In genomic region chr16:78307476-78308192, GRCm38 (mm10) we compare ENCODE assay signal across 15 mouse cellular contexts. TPM values are rescaled to one million over a fixed set of nuclear protein-coding genes. Genes with fewer than 3 reads are reported as not detected.
A peak's percentile ranks its signal among the peaks of the same experiment; 100 is the strongest.
DNase-seq lines count a peak whose midpoint lies in the region; ATAC-seq lines count a peak whose summit lies in the region.
"Had no signal": no experiment of that assay in that cellular context is flagged by ENCODE, and none has a peak within 500 bp of the region (broad histone marks: within the 10 kb centered on the region; RNA-seq: fewer than 3 reads in every experiment).

No protein-coding gene starts in this region.

- H3K9ac ChIP-seq in intestine, embryonic 14.5 days (ENCODE audit: low read length) = no peak overlapping the region
- no peak overlapping the region for H3K9ac ChIP-seq in liver, embryonic 13.5 days
- no peak overlapping the region for H3K9ac ChIP-seq in stomach, embryonic 15.5 days
- H3K9ac ChIP-seq: forebrain, embryonic 12.5 days had no signal

- intact Hi-C loops in heart, postnatal 25 days (cut with DNase I) = no loop called here

- 85% methylated on average over 16 of the region's 16 CpGs for WGBS in intestine, embryonic 14.5 days
- WGBS in liver, embryonic 13.5 days (ENCODE audit: insufficient replicate concordance) = 58% methylated on average over 16 of the region's 16 CpGs
- 89% methylated on average over 16 of the region's 16 CpGs for WGBS in stomach, embryonic 15.5 days

- H3K27ac ChIP-seq in intestine, embryonic 14.5 days (ENCODE audit: low read depth) = no peak overlapping the region
- peak overlapping the region; percentile 67 for H3K27ac ChIP-seq in liver, embryonic 13.5 days
- H3K27ac ChIP-seq in stomach, embryonic 15.5 days = no peak overlapping the region
- H3K27ac ChIP-seq: forebrain, embryonic 12.5 days had no signal

- 0 out of 2 replicates have a peak, but pooled peaks have one; percentile 16 for ATAC-seq in intestine, embryonic 14.5 days (replicated peaks; ENCODE audit: low FRiP score, low TSS enrichment, low read depth)
- ATAC-seq in liver, embryonic 13.5 days (ENCODE audit: low read depth) = peak; percentile 72
- ATAC-seq in stomach, embryonic 15.5 days (ENCODE audit: insufficient read depth, low FRiP score, low read depth) = peak; percentile 48
- ATAC-seq: activated CD4-positive, CD25-positive, alpha-beta regulatory T cell, adult 4 months had no signal

- no peaks in the 10 kb centered on the region for H3K4me1 ChIP-seq in intestine, embryonic 14.5 days (replicated peaks; ENCODE audit: control insufficient read depth, insufficient read depth, low read length)
- H3K4me1 ChIP-seq in liver, embryonic 13.5 days (replicated peaks) = peaks cover 12% of the 10 kb centered on the region
- 0 out of 2 replicates have a peak, but pooled peaks cover 4% of the 10 kb centered on the region for H3K4me1 ChIP-seq in stomach, embryonic 15.5 days

- H3K4me3 ChIP-seq in intestine, embryonic 14.5 days (ENCODE audit: low read depth, low read length) = no peak overlapping the region
- H3K4me3 ChIP-seq in liver, embryonic 13.5 days (replicated peaks) = no peak overlapping the region
- H3K4me3 ChIP-seq in stomach, embryonic 15.5 days (replicated peaks) = no peak overlapping the region
- H3K4me3 ChIP-seq: forebrain, embryonic 12.5 days had no signal

- no peak overlapping the region for H3K4me2 ChIP-seq in intestine, embryonic 14.5 days (ENCODE audit: low read length)
- no peak overlapping the region for H3K4me2 ChIP-seq in liver, embryonic 13.5 days
- H3K4me2 ChIP-seq in stomach, embryonic 15.5 days = no peak overlapping the region
- H3K4me2 ChIP-seq: forebrain, embryonic 12.5 days had no signal

- peak; percentile 83 for DNase-seq in heart, adult 11 months
- DNase-seq in heart, postnatal 25 days (ENCODE audit: low spot score) = no peak
- DNase-seq in intestine, embryonic 14.5 days (ENCODE audit: low spot score) = peak; percentile 50
- DNase-seq in liver, embryonic 13.5 days = no peak
- no peak for DNase-seq in right cerebral cortex, adult 2 months (ENCODE audit: low spot score in 2 of 2)
- no peak for DNase-seq in thymus, postnatal 10 days (ENCODE audit: low spot score in 2 of 2)
- DNase-seq in cerebellum, postnatal 14 days = no peak
- DNase-seq: adrenal gland, postnatal 25 days; cerebellum, adult 18-20 months; gastrocnemius, postnatal 25 days; thymus, postnatal 25 days had no signal

- H3K36me3 ChIP-seq in intestine, embryonic 14.5 days (ENCODE audit: control insufficient read depth, insufficient read depth, low read length) = no peaks in the 10 kb centered on the region
- H3K36me3 ChIP-seq in liver, embryonic 13.5 days = no peaks in the 10 kb centered on the region
- H3K36me3 ChIP-seq in stomach, embryonic 15.5 days = no peaks in the 10 kb centered on the region
- H3K36me3 ChIP-seq: G1E had no signal

- no peaks in the 10 kb centered on the region for H3K9me3 ChIP-seq in intestine, embryonic 14.5 days (ENCODE audit: control insufficient read depth, low read length)
- H3K9me3 ChIP-seq in liver, embryonic 13.5 days (replicated peaks) = no peaks in the 10 kb centered on the region
- H3K9me3 ChIP-seq in stomach, embryonic 15.5 days = no peaks in the 10 kb centered on the region
- H3K9me3 ChIP-seq: forebrain, embryonic 12.5 days had no signal

- H3K27me3 ChIP-seq in intestine, embryonic 14.5 days (replicated peaks; ENCODE audit: control insufficient read depth, insufficient read depth, low read length) = no peaks in the 10 kb centered on the region
- H3K27me3 ChIP-seq in liver, embryonic 13.5 days = peaks cover 20% of the 10 kb centered on the region
- H3K27me3 ChIP-seq in stomach, embryonic 15.5 days (replicated peaks) = no peaks in the 10 kb centered on the region
- H3K27me3 ChIP-seq: forebrain, embryonic 12.5 days had no signal

RNA-seq across cellular contexts. Expression of gene Cxadr, which starts 6.3 kb away (rescaled TPM):
- 10 to 100 TPM; 52.4 to 55.6 TPM for total RNA-seq in heart, postnatal 25 days (2021)
- polyA plus RNA-seq in intestine, embryonic 14.5 days (2014; fragmentation: Nextera tagmentation; extraction: Ambion mirVana) = 35.9 and 37.6 TPM in 2 replicates
- 12.0 and 17.7 TPM in 2 replicates for polyA plus RNA-seq in liver, embryonic 13.5 days (2015; fragmentation: Nextera tagmentation; extraction: Ambion mirVana)
- polyA plus RNA-seq in stomach, embryonic 15.5 days (2015; fragmentation: Nextera tagmentation; extraction: Ambion mirVana) = 59.0 and 68.1 TPM in 2 replicates
- polyA plus RNA-seq: G1E had no signal

Comparison
In these comparisons a context has a peak if more than half of its experiments do, and no peak if none do; other contexts are left out.
1. DNase-seq: peak in heart, adult 11 months (single experiment) and intestine, embryonic 14.5 days (single experiment); none in heart, postnatal 25 days (single experiment), liver, embryonic 13.5 days (single experiment), right cerebral cortex, adult 2 months (0 of 2), thymus, postnatal 10 days (0 of 2) and cerebellum, postnatal 14 days (0 of 2).
2. ATAC-seq: peak in every context shown above with its lines; median percentile 72 in liver, embryonic 13.5 days; 48 in stomach, embryonic 15.5 days; 16 in intestine, embryonic 14.5 days.